8 mouse cellular contexts compared by ENCODE assay signal in genomic region chr14:53547365-53547764, GRCm38 (mm10).
DNase-seq lines count a peak whose midpoint lies in the region; TF ChIP-seq lines count a peak whose summit lies in the region.
"Not testable (repeated sequence)": the region's sequence is repeated elsewhere in the genome, so short reads cannot be mapped to it uniquely, and the experiment has no call there.

No protein-coding gene starts in this region.

- H3K4me3 ChIP-seq in layer of hippocampus, adult 2 months = not testable (repeated sequence)

- DNase-seq in CD4-positive, CD25-positive, alpha-beta regulatory T cell, adult 2 months (ENCODE audit: low read depth, low spot score) = peak; percentile 55
- peak; percentile 3 for DNase-seq in MEL-GATA-1-ER (ENCODE audit: extremely low read depth, low read depth)
- DNase-seq in adrenal gland, postnatal 25 days = peak; percentile 6
- DNase-seq in heart, postnatal 4 days = peak; percentile 4
- DNase-seq in layer of hippocampus, adult 2 months (ENCODE audit: low spot score in 2 of 2) = not testable (repeated sequence)
- DNase-seq in lung, postnatal 36 days = peak; percentile 1
- DNase-seq in right cerebral cortex, postnatal 14 days = peak; percentile 34
- DNase-seq in thymus, postnatal 4 days = peak; percentile 79

- peak; percentile 66 for TF ChIP-seq CTCF in layer of hippocampus, adult 2 months (conservative IDR thresholded peaks at IDR 0.05)

- not testable (repeated sequence) for H3K27ac ChIP-seq in layer of hippocampus, adult 2 months
